Mouse (Mus musculus): ENCODE measurements around the gene Mtus2.
A peak's percentile ranks its signal among the peaks of the same experiment; 100 is the strongest.
"Not testable (repeated sequence)": the region's sequence is repeated elsewhere in the genome, so short reads cannot be mapped to it uniquely, and the experiment has no call there.

Gene Mtus2

DNA sequence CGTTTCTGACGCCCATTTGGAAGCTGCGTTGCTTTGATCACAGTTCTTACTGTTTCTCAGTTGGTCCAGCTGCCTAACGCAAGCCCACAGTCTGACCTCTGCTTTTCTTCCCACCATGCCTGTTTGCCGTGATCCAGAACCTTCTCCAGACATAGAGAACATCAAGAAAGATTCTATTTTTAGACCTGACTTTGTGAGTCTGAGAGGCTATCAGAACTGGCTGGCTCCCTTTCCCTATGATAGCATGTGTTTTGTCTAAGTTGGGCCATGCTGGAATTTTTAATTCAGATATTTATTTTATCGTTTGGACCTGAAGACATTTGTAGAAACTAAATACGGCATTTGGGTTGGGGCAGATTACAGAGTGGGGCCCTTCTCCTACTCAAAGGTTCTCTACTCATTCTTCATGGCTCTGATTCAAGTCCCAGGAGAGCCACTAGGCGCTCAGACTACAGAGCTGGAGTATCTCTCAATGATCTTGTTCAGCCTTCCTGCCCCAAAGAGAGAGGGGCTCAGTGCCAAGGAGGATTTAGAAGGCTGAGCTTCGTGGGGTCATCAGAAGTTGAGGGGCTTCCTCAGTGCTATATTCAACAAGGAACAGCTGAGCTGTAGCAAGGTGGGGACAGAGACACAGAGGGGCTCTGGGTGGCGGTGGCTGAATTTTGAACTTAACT, 174.5 kb downstream of the Mtus2 start:
- DNase-seq: no peak

DNA sequence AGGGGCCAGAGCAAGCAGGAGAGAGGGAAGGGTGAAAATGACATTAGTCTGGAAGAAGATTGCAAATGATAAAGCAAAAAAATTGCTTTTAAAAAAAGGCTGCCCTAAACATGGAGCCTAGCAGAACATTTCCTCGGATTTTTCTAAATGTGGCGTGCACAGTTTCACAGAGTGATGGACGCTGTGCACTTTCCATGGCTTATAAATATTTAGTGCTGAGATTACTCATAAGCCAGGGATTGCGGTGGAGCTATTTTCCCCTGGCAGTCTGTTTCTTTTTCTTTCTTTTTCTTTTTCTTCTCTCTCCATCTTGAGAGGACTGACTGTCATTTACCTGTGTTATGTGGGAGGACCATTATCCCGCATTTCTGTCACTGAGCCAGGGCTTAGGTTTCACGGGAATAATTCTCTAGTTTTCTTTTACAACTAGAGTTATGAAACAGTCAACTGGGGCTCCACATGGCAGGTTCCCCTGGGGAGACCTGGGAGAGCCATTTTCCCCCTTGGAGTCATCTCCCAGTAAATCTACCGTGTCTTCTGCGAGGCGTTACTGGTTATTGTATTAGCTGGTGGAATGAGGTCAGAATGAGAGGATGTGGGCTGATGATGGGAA, 176.4 kb downstream of the Mtus2 start:
- no peak for DNase-seq

DNA sequence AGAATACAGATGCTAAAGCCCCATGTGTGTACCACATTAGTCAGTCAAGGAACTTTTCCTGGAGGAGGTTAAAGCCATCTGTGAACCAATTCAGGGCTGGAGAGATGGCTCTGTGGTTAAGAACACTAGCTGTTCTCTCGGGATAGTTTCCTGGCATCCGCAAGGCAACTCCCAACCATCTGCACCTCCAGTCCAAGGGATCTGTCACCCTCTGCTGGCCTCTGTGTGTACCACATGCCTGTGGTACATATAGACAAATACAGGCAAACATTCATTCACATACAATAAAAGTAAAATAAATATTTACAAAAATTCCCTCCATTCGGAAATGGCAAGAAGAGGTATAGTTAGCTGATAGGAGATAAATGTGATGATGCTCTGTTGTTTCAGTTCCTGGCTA, 184.5 kb downstream of the Mtus2 start:
- no peak for DNase-seq

- DNase-seq: no peak
These were observed 189.2 kb downstream of the Mtus2 start for GRCm38 (mm10) chr5:148146200-148146823.

- no peak for DNase-seq
These were observed 194.9 kb downstream of the Mtus2 start for GRCm38 (mm10) chr5:148151894-148152599.

GRCm38 (mm10) chr5:148152600-148153402, 195.7 kb downstream of the Mtus2 start:
- DNase-seq: no peak

GRCm38 (mm10) chr5:148153403-148153713, 196.2 kb downstream of the Mtus2 start:
- no peak for DNase-seq

DNA sequence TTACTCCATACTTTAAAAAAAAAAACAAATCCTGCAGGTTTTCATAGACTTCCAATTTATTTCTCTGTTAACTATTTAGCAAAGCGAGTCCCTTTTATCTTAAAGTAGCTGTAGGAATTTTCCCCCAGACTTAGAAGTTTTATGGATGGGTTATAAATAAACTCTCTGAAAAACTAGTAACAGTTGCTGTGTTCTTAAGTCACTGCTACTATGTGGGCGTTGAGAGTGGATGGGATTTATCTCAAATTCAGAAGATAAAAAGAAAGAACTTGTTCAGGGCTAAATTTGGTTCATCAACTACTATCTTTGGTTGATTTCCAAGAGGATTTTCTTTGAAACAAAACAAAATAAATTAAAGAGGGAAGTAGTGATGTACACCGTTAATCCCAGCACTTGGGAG, 197.6 kb downstream of the Mtus2 start:
- no peak for DNase-seq

DNA sequence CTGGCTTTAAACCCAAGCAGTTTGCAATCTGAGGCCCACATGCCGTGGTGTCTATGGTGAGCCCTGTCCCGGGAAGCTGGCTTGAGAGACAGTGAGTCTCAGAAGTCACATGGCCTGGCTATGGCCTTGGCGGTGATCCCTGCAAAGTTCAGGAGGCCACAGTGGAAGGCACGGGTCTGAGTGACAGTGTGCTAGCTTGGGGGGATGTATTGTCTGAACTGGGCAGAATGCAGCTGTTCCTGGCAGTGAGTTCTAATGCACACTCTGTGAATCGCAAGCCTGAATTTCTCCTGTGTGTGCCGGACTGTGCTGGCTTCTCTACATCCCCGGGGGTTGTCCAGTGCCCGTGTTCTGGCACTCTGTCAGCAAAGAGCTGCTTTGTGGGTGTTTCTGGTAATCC, 202.2 kb downstream of the Mtus2 start:
- no peak for DNase-seq

- DNase-seq: no peak
These were observed 203.5 kb downstream of the Mtus2 start for GRCm38 (mm10) chr5:148160529-148161154.

- no peak for DNase-seq
These were observed 208.0 kb downstream of the Mtus2 start for GRCm38 (mm10) chr5:148165111-148165510.

DNA sequence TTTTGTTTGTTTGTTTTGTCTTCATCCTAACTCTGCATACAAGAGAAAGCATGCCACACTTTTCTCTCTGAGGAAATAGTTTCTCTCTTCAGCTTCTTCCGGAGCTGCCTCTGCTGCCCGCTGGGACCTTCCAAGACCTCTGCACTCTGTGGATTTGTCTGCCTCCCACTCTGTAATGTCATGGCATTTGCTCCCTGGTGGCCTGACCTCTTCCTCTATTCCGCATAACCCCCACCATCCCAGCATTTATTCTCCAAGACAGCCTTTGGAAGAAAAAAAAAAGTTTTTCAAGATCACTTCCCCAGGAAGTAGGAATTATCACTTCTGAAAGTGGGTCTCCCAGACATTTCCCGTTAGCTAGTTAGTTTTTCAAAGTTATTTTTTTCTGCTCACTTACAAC, 218.0 kb downstream of the Mtus2 start:
- DNase-seq: no peak

- DNase-seq: no peak
These were observed 218.8 kb downstream of the Mtus2 start for GRCm38 (mm10) chr5:148175742-148176426.

- not testable (repeated sequence) for DNase-seq
These were observed 219.4 kb downstream of the Mtus2 start for GRCm38 (mm10) chr5:148176539-148176938.

DNA sequence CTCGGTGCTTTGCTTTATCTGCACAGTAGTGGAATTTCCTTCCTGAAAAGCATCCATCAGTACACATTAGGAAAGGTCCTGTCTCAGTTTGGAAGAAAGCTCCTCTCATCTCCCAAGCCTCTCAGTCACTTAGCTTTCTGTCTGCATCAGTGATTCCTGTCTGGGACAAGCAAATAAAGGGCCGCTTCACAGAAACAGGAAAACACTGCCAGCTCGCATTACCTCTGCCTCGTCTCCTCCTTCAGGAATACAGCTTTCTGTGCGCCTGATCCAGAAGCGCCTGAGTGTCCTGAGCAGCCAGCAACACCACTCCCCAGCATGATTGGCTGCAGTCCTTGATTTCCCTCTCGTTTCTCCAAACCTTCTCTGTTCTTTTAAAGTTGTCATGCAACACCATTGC, 222.1 kb downstream of the Mtus2 start:
- DNase-seq: no peak

DNA sequence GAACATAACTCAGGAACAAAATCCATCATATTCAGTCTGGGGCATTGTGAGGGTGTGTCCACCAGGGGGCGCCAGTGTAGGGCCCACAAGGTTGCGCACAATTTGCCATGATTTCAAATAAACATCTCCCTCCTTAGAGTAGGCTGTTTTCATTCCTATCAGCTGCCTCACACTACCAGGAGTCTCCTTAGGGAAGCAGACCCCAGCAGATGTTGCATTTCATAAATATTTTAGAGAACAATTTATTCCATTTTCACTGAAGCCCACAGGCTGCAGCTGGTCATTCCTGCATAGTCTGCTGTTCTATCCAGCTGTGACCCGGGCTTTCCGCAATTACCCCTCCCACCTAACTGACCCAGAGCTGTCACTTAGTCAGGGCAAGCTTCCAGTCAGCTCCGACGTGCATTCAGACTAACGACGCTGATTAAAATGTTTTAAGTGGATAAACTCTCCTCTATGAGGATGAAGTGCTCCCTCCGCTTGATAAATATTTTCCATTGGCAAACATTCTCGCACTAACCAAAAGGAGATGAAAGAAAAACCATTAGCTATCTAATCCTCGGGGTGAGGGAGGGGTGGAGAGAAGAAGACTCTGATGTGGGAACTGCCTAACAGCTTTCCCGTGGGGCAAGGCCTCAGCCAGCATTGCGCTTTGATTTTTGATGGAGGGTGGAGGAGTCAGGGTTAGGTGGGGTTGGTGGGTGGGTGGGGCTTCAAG, 223.6 kb downstream of the Mtus2 start:
- DNase-seq: peak; percentile 9

GRCm38 (mm10) chr5:148181308-148181630, 224.1 kb downstream of the Mtus2 start:
- DNase-seq: no peak

DNA sequence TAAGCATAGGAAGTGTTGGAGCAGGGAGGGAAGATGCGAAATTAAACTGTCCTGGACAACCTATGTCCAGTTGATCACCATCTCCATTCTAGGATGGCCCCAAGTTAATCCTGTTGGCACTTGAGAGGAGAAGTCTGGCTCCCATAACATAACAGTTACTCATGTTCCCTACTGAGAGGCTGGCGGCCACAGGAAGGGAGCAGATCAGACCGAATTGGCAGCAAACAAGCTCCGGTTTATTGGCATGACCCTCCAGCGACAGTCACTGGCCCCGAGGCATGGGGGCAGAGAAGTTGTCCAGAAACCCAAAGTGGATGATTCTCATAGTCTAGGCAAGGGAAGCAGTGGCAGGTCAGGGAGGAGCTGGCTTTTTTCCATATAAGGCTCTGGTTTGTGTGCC, 224.8 kb downstream of the Mtus2 start:
- no peak for DNase-seq

- no peak for DNase-seq
These were observed 228.8 kb downstream of the Mtus2 start for GRCm38 (mm10) chr5:148185898-148186297.

- no peak for DNase-seq
These were observed 234.3 kb downstream of the Mtus2 start for GRCm38 (mm10) chr5:148191416-148191815.

GRCm38 (mm10) chr5:148211831-148212230, 254.7 kb downstream of the Mtus2 start:
- DNase-seq: no peak

Measured in thymus, postnatal 14 days (tissue).